Mouse (Mus musculus): ENCODE data around the gene Ak8. TPM values are rescaled to one million over a fixed set of nuclear protein-coding genes. Genes with fewer than 3 reads are reported as not detected.

Gene Ak8
- polyA plus RNA-seq, 1 experiment from 2014 or later = 0.24 TPM

GRCm38 (mm10) chr2:28752388-28752787 lies 52.4 kb downstream of the Ak8 start:
- no peak for ATAC-seq (ENCODE audit: insufficient number of reproducible peaks, insufficient read depth, low FRiP score, low read depth)
- H3K9me3 ChIP-seq (ENCODE audit: control insufficient read depth, low read length) = no peaks in the 10 kb centered on the region
- H3K4me3 ChIP-seq (ENCODE audit: control insufficient read depth in 1 of 2, insufficient read depth in 1 of 2, low read depth in 1 of 2, low read length in 2 of 2) = no peak overlapping the region
- H3K9ac ChIP-seq (ENCODE audit: low read length) = no peak overlapping the region
- peak overlapping the region; percentile 69 for H3K4me2 ChIP-seq (ENCODE audit: low read length)
- H3K36me3 ChIP-seq (ENCODE audit: control insufficient read depth, insufficient read depth, low read length) = no peaks in the 10 kb centered on the region
- no peak overlapping the region for H3K27ac ChIP-seq (replicated peaks in 1 of 2; ENCODE audit: control insufficient read depth in 1 of 2, insufficient read depth in 1 of 2, low read depth in 2 of 2, low read length in 2 of 2)
- 25% methylated on average over 8 of the region's 8 CpGs for WGBS
- H3K27me3 ChIP-seq (ENCODE audit: control insufficient read depth, insufficient read depth, low read length) = peaks cover 37% of the 10 kb centered on the region
- peaks cover 0 to 18% of the 10 kb centered on the region in 2 experiments; a peak in 2 of 4 replicates for H3K4me1 ChIP-seq (ENCODE audit: control insufficient read depth in 2 of 2, insufficient read depth in 2 of 2, low read length in 2 of 2)

GRCm38 (mm10) chr2:28755451-28755850 lies 55.5 kb downstream of the Ak8 start:
- 4% methylated on average over 7 of the region's 7 CpGs for WGBS
- Histone ChIP-seq H3K4me3 (ENCODE audit: control insufficient read depth in 1 of 2, insufficient read depth in 1 of 2, low read depth in 1 of 2, low read length in 2 of 2) (no peak overlapping the region), H3K36me3 (ENCODE audit: control insufficient read depth, insufficient read depth, low read length) (no peaks in the 10 kb centered on the region), H3K27ac (replicated peaks in 1 of 2; ENCODE audit: control insufficient read depth in 1 of 2, insufficient read depth in 1 of 2, low read depth in 2 of 2, low read length in 2 of 2) (no peak overlapping the region), H3K4me2 (ENCODE audit: low read length) (no peak overlapping the region), H3K4me1 (ENCODE audit: control insufficient read depth in 2 of 2, insufficient read depth in 2 of 2, low read length in 2 of 2) (peaks cover 0 to 18% of the 10 kb centered on the region in 2 experiments; a peak in 2 of 4 replicates), H3K9ac (ENCODE audit: low read length) (no peak overlapping the region), H3K9me3 (ENCODE audit: control insufficient read depth, low read length) (no peaks in the 10 kb centered on the region), H3K27me3 (ENCODE audit: control insufficient read depth, insufficient read depth, low read length) (peaks cover 26% of the 10 kb centered on the region)
- ATAC-seq (ENCODE audit: insufficient number of reproducible peaks, insufficient read depth, low FRiP score, low read depth) = no peak

GRCm38 (mm10) chr2:28756201-28756600 lies 56.2 kb downstream of the Ak8 start:
- Histone ChIP-seq H3K4me1 (ENCODE audit: control insufficient read depth in 2 of 2, insufficient read depth in 2 of 2, low read length in 2 of 2) (peaks cover 0 to 15% of the 10 kb centered on the region in 2 experiments; a peak in 2 of 4 replicates), H3K4me2 (ENCODE audit: low read length) (no peak overlapping the region), H3K36me3 (ENCODE audit: control insufficient read depth, insufficient read depth, low read length) (no peaks in the 10 kb centered on the region), H3K27ac (replicated peaks in 1 of 2; ENCODE audit: control insufficient read depth in 1 of 2, insufficient read depth in 1 of 2, low read depth in 2 of 2, low read length in 2 of 2) (no peak overlapping the region), H3K27me3 (ENCODE audit: control insufficient read depth, insufficient read depth, low read length) (peaks cover 18% of the 10 kb centered on the region), H3K9ac (ENCODE audit: low read length) (no peak overlapping the region), H3K9me3 (ENCODE audit: control insufficient read depth, low read length) (no peaks in the 10 kb centered on the region), H3K4me3 (ENCODE audit: control insufficient read depth in 1 of 2, insufficient read depth in 1 of 2, low read depth in 1 of 2, low read length in 2 of 2) (no peak overlapping the region)
- WGBS = 40% methylated on average over 4 of the region's 4 CpGs
- no peak for ATAC-seq (ENCODE audit: insufficient number of reproducible peaks, insufficient read depth, low FRiP score, low read depth)

GRCm38 (mm10) chr2:28759441-28759840 lies 59.5 kb downstream of the Ak8 start:
- no peaks in the 10 kb centered on the region for H3K36me3 ChIP-seq (ENCODE audit: control insufficient read depth, insufficient read depth, low read length)
- H3K27me3 ChIP-seq (ENCODE audit: control insufficient read depth, insufficient read depth, low read length) = no peaks in the 10 kb centered on the region
- ATAC-seq (ENCODE audit: insufficient number of reproducible peaks, insufficient read depth, low FRiP score, low read depth) = no peak
- peaks cover 0 to 4% of the 10 kb centered on the region in 2 experiments; a peak in 1 of 4 replicates for H3K4me1 ChIP-seq (ENCODE audit: control insufficient read depth in 2 of 2, insufficient read depth in 2 of 2, low read length in 2 of 2)
- H3K9me3 ChIP-seq (ENCODE audit: control insufficient read depth, low read length) = no peaks in the 10 kb centered on the region
- no peak overlapping the region for H3K27ac ChIP-seq (replicated peaks in 1 of 2; ENCODE audit: control insufficient read depth in 1 of 2, insufficient read depth in 1 of 2, low read depth in 2 of 2, low read length in 2 of 2)
- H3K9ac ChIP-seq (ENCODE audit: low read length) = no peak overlapping the region
- H3K4me3 ChIP-seq (ENCODE audit: control insufficient read depth in 1 of 2, insufficient read depth in 1 of 2, low read depth in 1 of 2, low read length in 2 of 2) = no peak overlapping the region
- H3K4me2 ChIP-seq (ENCODE audit: low read length) = no peak overlapping the region
- WGBS = 28% methylated on average over 4 of the region's 4 CpGs

- Histone ChIP-seq H3K27ac (replicated peaks in 1 of 2; ENCODE audit: control insufficient read depth in 1 of 2, insufficient read depth in 1 of 2, low read depth in 2 of 2, low read length in 2 of 2) (no peak overlapping the region), H3K27me3 (ENCODE audit: control insufficient read depth, insufficient read depth, low read length) (no peaks in the 10 kb centered on the region), H3K4me1 (ENCODE audit: control insufficient read depth in 2 of 2, insufficient read depth in 2 of 2, low read length in 2 of 2) (peaks cover 14 to 15% of the 10 kb centered on the region in 2 experiments), H3K4me2 (ENCODE audit: low read length) (no peak overlapping the region), H3K4me3 (ENCODE audit: control insufficient read depth in 1 of 2, insufficient read depth in 1 of 2, low read depth in 1 of 2, low read length in 2 of 2) (no peak overlapping the region), H3K36me3 (ENCODE audit: control insufficient read depth, insufficient read depth, low read length) (no peaks in the 10 kb centered on the region), H3K9ac (ENCODE audit: low read length) (no peak overlapping the region), H3K9me3 (ENCODE audit: control insufficient read depth, low read length) (no peaks in the 10 kb centered on the region)
- no peak for ATAC-seq (ENCODE audit: insufficient number of reproducible peaks, insufficient read depth, low FRiP score, low read depth)
- 56% methylated on average over 4 of the region's 4 CpGs for WGBS
Observed at GRCm38 (mm10) chr2:28766590-28766989, 66.6 kb downstream of the Ak8 start.

- no peak for ATAC-seq (ENCODE audit: insufficient number of reproducible peaks, insufficient read depth, low FRiP score, low read depth)
- Histone ChIP-seq H3K9ac (ENCODE audit: low read length) (no peak overlapping the region), H3K4me2 (ENCODE audit: low read length) (no peak overlapping the region), H3K36me3 (ENCODE audit: control insufficient read depth, insufficient read depth, low read length) (no peaks in the 10 kb centered on the region), H3K4me1 (ENCODE audit: control insufficient read depth in 2 of 2, insufficient read depth in 2 of 2, low read length in 2 of 2) (peaks cover 14 to 15% of the 10 kb centered on the region in 2 experiments), H3K27me3 (ENCODE audit: control insufficient read depth, insufficient read depth, low read length) (no peaks in the 10 kb centered on the region), H3K9me3 (ENCODE audit: control insufficient read depth, low read length) (no peaks in the 10 kb centered on the region), H3K27ac (replicated peaks in 1 of 2; ENCODE audit: control insufficient read depth in 1 of 2, insufficient read depth in 1 of 2, low read depth in 2 of 2, low read length in 2 of 2) (no peak overlapping the region), H3K4me3 (ENCODE audit: control insufficient read depth in 1 of 2, insufficient read depth in 1 of 2, low read depth in 1 of 2, low read length in 2 of 2) (no peak overlapping the region)
- 82% methylated on average over 2 of the region's 2 CpGs for WGBS
Observed at GRCm38 (mm10) chr2:28767041-28767440, 67.1 kb downstream of the Ak8 start.

GRCm38 (mm10) chr2:28770697-28771096 lies 70.7 kb downstream of the Ak8 start:
- Histone ChIP-seq H3K27ac (replicated peaks in 1 of 2; ENCODE audit: control insufficient read depth in 1 of 2, insufficient read depth in 1 of 2, low read depth in 2 of 2, low read length in 2 of 2) (peak overlapping the region; percentile 62 to 88; a peak in 3 of 4 replicates), H3K9ac (ENCODE audit: low read length) (peak overlapping the region; percentile 10; the same call in 1 of the 2 replicates), H3K4me3 (ENCODE audit: control insufficient read depth in 1 of 2, insufficient read depth in 1 of 2, low read depth in 1 of 2, low read length in 2 of 2) (no peak overlapping the region), H3K27me3 (ENCODE audit: control insufficient read depth, insufficient read depth, low read length) (no peaks in the 10 kb centered on the region), H3K9me3 (ENCODE audit: control insufficient read depth, low read length) (no peaks in the 10 kb centered on the region), H3K4me2 (ENCODE audit: low read length) (peak overlapping the region; percentile 39), H3K4me1 (ENCODE audit: control insufficient read depth in 2 of 2, insufficient read depth in 2 of 2, low read length in 2 of 2) (peaks cover 17 to 21% of the 10 kb centered on the region in 2 experiments), H3K36me3 (ENCODE audit: control insufficient read depth, insufficient read depth, low read length) (no peaks in the 10 kb centered on the region)
- ATAC-seq (ENCODE audit: insufficient number of reproducible peaks, insufficient read depth, low FRiP score, low read depth) = no peak
- 26% methylated on average over 5 of the region's 5 CpGs for WGBS

GRCm38 (mm10) chr2:28774073-28774472 lies 74.1 kb downstream of the Ak8 start:
- Histone ChIP-seq H3K9me3 (ENCODE audit: control insufficient read depth, low read length) (no peaks in the 10 kb centered on the region), H3K4me3 (ENCODE audit: control insufficient read depth in 1 of 2, insufficient read depth in 1 of 2, low read depth in 1 of 2, low read length in 2 of 2) (no peak overlapping the region), H3K36me3 (ENCODE audit: control insufficient read depth, insufficient read depth, low read length) (no peaks in the 10 kb centered on the region), H3K27ac (replicated peaks in 1 of 2; ENCODE audit: control insufficient read depth in 1 of 2, insufficient read depth in 1 of 2, low read depth in 2 of 2, low read length in 2 of 2) (no peak overlapping the region), H3K4me1 (ENCODE audit: control insufficient read depth in 2 of 2, insufficient read depth in 2 of 2, low read length in 2 of 2) (peaks cover 30 to 31% of the 10 kb centered on the region in 2 experiments), H3K4me2 (ENCODE audit: low read length) (no peak overlapping the region), H3K9ac (ENCODE audit: low read length) (no peak overlapping the region), H3K27me3 (ENCODE audit: control insufficient read depth, insufficient read depth, low read length) (no peaks in the 10 kb centered on the region)
- WGBS = 37% methylated on average over 8 of the region's 8 CpGs
- no peak for ATAC-seq (ENCODE audit: insufficient number of reproducible peaks, insufficient read depth, low FRiP score, low read depth)

Data from heart, embryonic 14.5 days (tissue).